Mouse (Mus musculus) erythroblast, embryonic 14.5 days (primary cell): ENCODE data around the gene H2-Eb1. TPM values are rescaled to one million over a fixed set of nuclear protein-coding genes. Genes with fewer than 3 reads are reported as not detected.

ENCODE experiments used
- H3K27me3 ChIP-seq: 2 replicates; pipeline ENCODE4 v1.6.1; 2012; ENCODE audit warnings: inconsistent platforms; ENCODE audit not compliant: control insufficient read depth
- H3K36me3 ChIP-seq: 2 replicates; pipeline ENCODE4 v1.6.1; 2012; ENCODE audit warnings: mild to moderate bottlenecking, inconsistent platforms; ENCODE audit not compliant: control insufficient read depth
- H3K4me1 ChIP-seq: 2 replicates; pipeline ENCODE4 v1.6.1; 2012; ENCODE audit warnings: inconsistent platforms; ENCODE audit not compliant: control insufficient read depth
- H3K4me3 ChIP-seq: replicated peaks from 2 replicates; pipeline ENCODE3; 2012; ENCODE audit warnings: moderate library complexity, mild to moderate bottlenecking, inconsistent platforms
- H3K9me3 ChIP-seq: 2 replicates; pipeline ENCODE4 v1.6.1; 2012; ENCODE audit warnings: low read length, inconsistent platforms, mixed read lengths; ENCODE audit not compliant: control insufficient read depth
- GATA1 ChIP-seq: IDR thresholded peaks from 2 replicates; pipeline ENCODE4 v1.6.1; 2012; ENCODE audit warnings: low read length, inconsistent platforms, mixed read lengths
- TAL1 ChIP-seq: IDR thresholded peaks from 3 replicates; pipeline ENCODE4 v1.6.1; 2012; ENCODE audit warnings: low read length, inconsistent platforms, mixed read lengths
- polyA plus RNA-seq: library from polyadenylated mRNA; stranded (reverse); fragments of >175 nt; gene quantifications from 2 replicates; pipeline ENCODE4 v1.2.3, GENCODE M21; 2012

The H2-Eb1 gene
- polyA plus RNA-seq, 1 experiment, result not detected

DNA sequence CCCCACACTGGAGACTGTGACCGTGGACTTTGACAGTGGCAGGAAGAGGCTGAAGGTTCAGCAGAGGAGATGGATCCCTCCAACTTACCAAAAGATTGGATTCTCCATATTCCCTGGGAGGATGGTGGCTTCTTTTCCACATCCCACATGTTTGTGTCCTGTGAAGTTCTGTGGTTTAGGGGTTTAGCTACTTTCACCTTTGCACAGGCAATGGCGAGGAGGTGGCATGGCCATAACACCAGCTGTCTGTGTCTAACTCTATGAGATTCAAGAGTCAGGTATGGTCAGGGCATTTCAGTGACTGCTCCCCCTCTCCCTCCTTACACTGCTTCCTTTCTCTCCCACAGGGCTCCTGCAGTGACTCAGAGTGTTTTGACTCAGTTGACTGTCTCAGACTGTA, 36.9 kb upstream of the H2-Eb1 start:
- no peaks in the 10 kb centered on the region for H3K4me1 ChIP-seq
- H3K4me3 ChIP-seq, result no peak overlapping the region
- TF ChIP-seq GATA1 (no peak), TAL1 (no peak)
- H3K27me3 ChIP-seq, result peaks cover 27% of the 10 kb centered on the region
- no peaks in the 10 kb centered on the region for H3K9me3 ChIP-seq
- H3K36me3 ChIP-seq, result no peaks in the 10 kb centered on the region

DNA sequence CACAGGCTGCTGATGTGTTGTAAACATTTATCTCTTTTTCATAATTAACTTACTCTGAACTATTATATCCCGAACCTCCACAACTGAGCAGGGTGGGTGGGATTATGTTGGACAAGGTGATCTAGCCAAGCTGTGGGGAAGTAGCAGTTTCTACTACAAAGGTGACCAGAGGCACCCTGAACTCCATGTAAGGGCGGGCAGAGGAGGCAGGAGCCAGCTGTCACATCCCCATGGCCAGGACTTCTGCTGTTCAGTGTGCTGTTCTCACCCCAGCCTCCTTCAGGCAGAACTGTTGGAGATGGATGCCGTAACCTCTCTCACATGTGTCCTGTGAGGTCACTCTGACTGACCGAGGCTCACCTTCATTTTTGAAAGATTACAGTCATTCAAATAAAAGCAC, 35.9 kb upstream of the H2-Eb1 start:
- TF ChIP-seq TAL1 (no peak), GATA1 (no peak)
- Histone ChIP-seq H3K4me3 (no peak overlapping the region), H3K9me3 (no peaks in the 10 kb centered on the region), H3K27me3 (peaks cover 16% of the 10 kb centered on the region), H3K36me3 (no peaks in the 10 kb centered on the region), H3K4me1 (no peaks in the 10 kb centered on the region)

DNA sequence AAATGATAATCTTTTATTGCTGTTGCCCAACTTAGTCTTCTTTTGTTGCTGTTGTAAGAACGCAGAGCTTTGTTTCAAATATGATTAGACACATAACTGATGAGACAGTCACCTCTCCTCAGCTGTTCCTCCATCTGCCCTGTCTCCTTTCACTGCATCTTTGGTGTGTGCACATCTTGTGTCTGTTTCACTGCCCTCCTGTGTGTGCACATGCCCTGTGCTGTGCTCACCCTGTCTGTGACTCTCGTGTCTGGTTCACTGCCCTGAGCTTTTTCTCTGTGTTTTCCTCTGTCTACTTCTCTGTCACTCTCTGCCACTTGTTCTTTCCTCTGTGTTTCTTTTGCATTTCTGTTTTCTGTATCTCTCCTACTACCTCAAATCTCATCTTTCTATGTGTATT, 35.4 kb upstream of the H2-Eb1 start:
- no peak for TF ChIP-seq GATA1
- Histone ChIP-seq H3K9me3 (no peaks in the 10 kb centered on the region), H3K36me3 (no peaks in the 10 kb centered on the region), H3K27me3 (peaks cover 12% of the 10 kb centered on the region), H3K4me1 (no peaks in the 10 kb centered on the region), H3K4me3 (no peak overlapping the region)

DNA sequence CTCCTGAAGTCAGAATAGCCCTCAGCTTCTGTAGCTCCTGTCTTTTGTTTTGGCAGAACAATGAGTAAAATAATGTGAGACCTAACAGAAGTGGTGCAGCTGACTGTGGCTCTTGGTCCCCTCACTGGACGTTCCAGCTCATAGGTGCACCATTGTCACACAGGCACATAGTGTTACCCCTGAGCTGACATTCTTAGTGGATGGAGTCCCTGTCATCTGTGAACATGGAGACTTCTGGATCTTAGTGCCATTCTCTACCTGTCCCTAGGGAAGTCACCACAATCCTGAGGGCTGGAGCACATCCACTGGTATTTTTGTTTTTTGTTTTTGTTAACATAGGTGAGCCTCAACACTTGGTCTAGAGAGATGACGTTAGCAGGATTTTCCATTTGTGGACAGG, 34.7 kb upstream of the H2-Eb1 start:
- no peak for TF ChIP-seq TAL1
- TF ChIP-seq GATA1, result no peak
- H3K9me3 ChIP-seq, result no peaks in the 10 kb centered on the region
- peaks cover 10% of the 10 kb centered on the region for H3K27me3 ChIP-seq
- H3K4me1 ChIP-seq, result no peaks in the 10 kb centered on the region
- H3K36me3 ChIP-seq, result no peaks in the 10 kb centered on the region
- no peak overlapping the region for H3K4me3 ChIP-seq

DNA sequence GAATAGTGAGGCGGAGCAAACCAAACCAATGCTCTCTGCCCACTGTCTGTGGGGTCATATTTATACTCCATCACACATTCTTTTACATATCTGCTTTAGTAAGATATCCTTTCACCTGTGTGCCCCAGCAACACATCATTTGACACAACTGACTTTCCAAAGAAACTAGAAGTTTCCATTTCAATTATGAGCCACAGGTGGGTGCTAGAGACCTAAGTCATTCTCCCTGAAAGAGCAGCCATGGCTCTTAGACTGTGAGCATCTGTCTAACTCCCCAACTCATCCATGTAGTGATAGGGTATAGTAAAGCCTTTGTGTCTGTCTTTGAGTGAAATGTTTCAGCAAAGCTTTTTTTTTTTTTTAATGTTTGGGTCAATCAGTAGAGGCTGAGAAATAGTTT, 33.6 kb upstream of the H2-Eb1 start:
- Histone ChIP-seq H3K9me3 (no peaks in the 10 kb centered on the region), H3K4me3 (no peak overlapping the region), H3K27me3 (peaks cover 9% of the 10 kb centered on the region), H3K4me1 (no peaks in the 10 kb centered on the region), H3K36me3 (no peaks in the 10 kb centered on the region)
- TF ChIP-seq TAL1 (no peak), GATA1 (no peak)

DNA sequence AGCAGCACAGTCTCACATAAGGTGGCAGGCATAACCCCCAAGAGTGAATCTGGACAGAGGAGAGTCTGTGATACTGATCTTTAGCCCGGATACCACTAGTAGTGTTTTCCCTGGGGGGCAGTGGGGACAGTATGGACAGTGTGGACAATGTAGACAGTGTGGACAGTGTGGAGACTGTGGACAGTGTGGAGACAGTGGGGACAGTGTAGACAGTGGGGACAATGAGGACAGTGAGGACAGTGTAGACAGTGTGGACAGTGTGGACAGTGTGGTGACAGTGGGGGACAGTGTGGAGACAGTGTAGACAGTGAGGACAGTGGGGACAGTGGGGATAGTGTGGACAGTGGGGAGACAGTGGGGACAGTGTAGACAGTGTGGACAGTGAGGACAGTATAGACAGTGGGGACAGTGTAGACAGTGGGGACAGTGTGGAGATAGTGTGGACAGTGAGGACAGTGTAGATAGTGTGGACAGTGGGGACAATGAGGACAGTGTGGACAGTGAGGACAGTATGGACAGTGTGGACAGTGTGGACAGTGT, 25.1 kb upstream of the H2-Eb1 start:
- Histone ChIP-seq H3K9me3 (no peaks in the 10 kb centered on the region), H3K4me3 (no peak overlapping the region), H3K27me3 (no peaks in the 10 kb centered on the region), H3K36me3 (no peaks in the 10 kb centered on the region), H3K4me1 (no peaks in the 10 kb centered on the region)
- TF ChIP-seq GATA1 (no peak), TAL1 (no peak)

DNA sequence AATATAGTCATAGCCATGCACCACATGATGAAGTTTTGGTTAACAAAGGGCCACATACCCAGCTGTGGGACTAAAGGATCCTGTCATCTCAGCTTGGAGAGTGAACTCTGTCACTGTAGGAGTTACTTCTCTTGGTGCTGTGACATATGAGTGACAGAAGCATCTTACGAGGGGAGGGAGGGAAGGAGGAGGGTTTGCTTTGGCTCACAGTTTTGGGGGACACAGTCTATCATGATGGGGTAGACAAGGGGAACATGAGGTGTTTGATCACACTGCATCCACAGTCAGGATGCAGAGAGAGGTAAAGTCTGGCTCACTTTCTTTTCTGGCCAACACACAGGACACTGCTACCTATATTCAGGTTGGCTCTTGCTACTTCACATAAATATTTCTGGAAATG, 23.8 kb upstream of the H2-Eb1 start:
- H3K4me1 ChIP-seq, result no peaks in the 10 kb centered on the region
- H3K27me3 ChIP-seq, result no peaks in the 10 kb centered on the region
- H3K9me3 ChIP-seq, result no peaks in the 10 kb centered on the region
- no peaks in the 10 kb centered on the region for H3K36me3 ChIP-seq
- TF ChIP-seq GATA1 (no peak), TAL1 (no peak)
- H3K4me3 ChIP-seq, result no peak overlapping the region

DNA sequence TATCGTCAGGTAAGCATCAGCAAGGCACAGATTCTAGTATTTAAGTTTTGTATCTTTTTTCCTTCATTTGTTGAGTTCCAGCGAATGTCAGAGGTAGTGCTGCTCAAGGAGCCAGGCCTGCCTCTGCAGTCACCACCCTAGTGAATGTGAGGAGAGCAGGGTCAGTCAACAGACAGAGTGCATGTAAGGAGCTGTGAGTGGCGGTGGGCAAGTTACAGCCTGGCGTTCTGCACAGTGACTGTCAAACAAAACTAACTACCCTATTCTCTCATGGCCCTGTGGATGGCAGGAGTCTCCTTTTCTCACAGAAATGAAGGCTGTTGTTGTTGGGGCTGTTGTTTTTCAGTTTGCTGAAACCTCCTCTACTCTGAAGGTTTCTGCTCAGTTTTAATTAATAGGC, 20.3 kb upstream of the H2-Eb1 start:
- Histone ChIP-seq H3K27me3 (no peaks in the 10 kb centered on the region), H3K36me3 (no peaks in the 10 kb centered on the region), H3K4me1 (no peaks in the 10 kb centered on the region), H3K4me3 (no peak overlapping the region), H3K9me3 (no peaks in the 10 kb centered on the region)
- TF ChIP-seq GATA1, result no peak
- no peak for TF ChIP-seq TAL1

DNA sequence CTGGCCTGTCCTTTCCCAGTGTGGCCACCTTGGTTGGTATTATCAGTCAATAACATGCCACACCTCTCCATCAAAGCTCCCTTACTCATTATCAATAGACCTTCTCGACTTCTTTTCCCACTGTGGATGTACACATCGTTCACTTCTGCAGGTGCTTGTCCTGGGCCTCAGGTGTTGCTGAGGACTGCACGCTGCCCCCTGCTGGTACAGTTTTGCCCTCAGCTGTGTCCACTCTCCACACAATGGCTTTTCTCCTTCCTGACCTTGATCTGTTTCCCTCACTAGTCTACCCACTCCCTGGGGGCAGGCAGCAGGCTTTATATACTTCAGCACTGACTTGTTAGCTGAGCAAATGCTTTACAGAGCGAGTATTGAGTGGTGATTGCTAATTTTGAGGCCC, 19.8 kb upstream of the H2-Eb1 start:
- Histone ChIP-seq H3K27me3 (no peaks in the 10 kb centered on the region), H3K4me1 (no peaks in the 10 kb centered on the region), H3K4me3 (no peak overlapping the region), H3K9me3 (no peaks in the 10 kb centered on the region), H3K36me3 (no peaks in the 10 kb centered on the region)
- TF ChIP-seq GATA1 (no peak), TAL1 (no peak)

DNA sequence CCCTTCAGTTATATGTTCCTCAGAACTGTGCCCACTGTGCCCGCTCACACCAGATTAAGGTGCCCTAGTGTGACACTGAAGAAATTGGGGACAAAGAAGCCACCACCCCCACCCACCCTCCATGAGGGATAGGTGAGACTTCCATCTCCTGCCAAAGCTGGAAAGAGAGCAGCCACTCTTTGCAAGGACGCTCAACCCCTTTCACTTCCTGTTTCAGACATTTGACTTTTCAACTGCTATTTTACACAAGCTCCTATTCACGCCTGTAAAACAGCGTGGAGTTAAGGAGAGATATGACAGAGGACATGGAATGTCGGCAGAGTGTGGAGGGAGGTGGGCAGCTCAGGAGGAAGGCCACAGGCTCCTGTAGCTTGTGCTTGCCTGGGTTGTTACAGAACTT, 19.2 kb upstream of the H2-Eb1 start:
- Histone ChIP-seq H3K36me3 (no peaks in the 10 kb centered on the region), H3K4me1 (no peaks in the 10 kb centered on the region), H3K4me3 (no peak overlapping the region), H3K27me3 (no peaks in the 10 kb centered on the region), H3K9me3 (no peaks in the 10 kb centered on the region)
- TF ChIP-seq TAL1 (no peak), GATA1 (no peak)
